Mouse (Mus musculus) cerebellum, adult 9-10 months (tissue): ENCODE measurements at regions not wholly inside any gene's neighbourhood (a gene's known extent, or its start where the extent isn't known, plus 50 kb on each side); places are given as distances from the start of the nearest gene placed in this dataset.

Experiments used
- DNase-seq: peaks from one replicate; pipeline ENCODE4 v3.0.0; 2022

DNA sequence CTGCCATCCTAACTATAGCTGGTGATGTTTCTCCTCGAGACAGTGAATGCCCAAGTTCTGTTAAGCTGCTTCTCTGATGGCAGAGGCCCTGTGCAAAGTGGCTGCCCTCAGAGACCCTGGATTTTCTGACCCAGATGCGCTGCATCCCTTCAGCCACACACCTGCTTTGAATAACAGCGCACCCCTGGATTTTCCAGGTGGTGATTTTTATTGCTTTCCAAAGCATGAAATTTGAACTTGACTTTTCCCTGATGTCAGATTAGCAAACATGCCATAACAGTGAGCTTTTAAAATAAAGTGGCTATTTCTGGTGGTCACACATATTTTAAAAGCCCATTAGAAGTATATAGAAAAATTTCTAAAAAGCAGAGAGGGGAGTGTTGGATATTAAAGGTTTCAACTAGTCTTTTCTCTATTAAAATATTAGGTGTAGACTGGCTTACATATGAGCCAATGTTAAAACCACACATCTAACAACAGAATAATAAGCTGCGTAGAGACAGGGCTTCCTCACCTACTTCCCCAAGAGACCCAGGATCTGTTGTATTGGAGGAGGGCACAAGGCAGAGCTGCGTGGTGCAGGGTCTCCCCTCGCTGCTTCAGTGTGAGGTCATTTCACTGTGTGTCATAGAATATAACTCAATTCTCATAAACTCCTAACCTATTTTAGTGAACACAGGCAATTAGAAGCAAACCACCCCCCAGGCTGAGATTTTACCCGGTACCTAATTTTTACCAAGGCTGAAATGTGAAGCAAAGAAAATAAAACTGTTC lies 280.3 kb downstream of the Ccdc91 start:
- no peak for DNase-seq

DNA sequence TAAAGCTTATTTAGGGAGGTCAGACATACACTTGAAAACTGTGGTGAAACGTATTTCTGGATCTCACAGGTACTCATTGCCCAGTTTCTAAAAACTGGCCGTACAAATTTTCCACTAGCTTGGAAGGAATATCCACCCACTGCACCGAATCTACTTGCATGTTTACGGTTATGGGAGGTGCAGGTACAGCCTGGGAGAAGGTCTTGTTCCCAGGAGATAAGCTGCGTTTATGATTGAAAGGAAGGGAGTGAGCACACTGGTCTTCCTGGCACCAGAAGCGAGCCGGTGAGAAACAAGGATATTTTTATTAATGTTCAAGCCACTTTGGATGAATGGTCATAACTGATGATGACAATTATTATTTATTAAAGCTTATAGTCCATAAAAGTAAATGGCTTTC lies 283.9 kb downstream of the Ccdc91 start:
- DNase-seq = no peak

DNA sequence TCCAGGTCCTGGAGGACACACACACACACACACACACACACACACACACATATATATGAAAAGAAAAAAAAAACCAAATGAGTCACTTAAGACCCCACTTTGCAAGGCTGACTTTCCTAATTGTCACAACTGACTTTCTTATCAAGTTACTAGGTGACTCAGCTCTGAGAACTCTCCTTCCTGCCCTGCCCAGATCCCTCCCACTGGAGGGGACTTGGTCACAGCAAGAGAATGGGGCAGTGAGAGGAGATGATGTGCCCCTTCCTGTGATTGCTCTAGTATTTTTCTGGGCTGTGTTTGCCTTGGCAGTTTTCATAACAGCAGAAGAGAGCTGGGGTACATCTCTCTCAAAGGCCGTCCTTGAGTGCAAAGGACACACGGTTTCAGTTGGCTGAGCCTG lies 284.5 kb downstream of the Ccdc91 start:
- DNase-seq = no peak

GRCm38 (mm10) chr6:147765241-147765640 lies 281.8 kb upstream of the Far2 start:
- no peak for DNase-seq

- DNase-seq = no peak
Observed at GRCm38 (mm10) chr6:147769180-147769579, 277.9 kb upstream of the Far2 start.

GRCm38 (mm10) chr6:147770034-147770433 lies 277.0 kb upstream of the Far2 start:
- no peak for DNase-seq

GRCm38 (mm10) chr6:147771411-147771810 lies 275.6 kb upstream of the Far2 start:
- DNase-seq = no peak

DNA sequence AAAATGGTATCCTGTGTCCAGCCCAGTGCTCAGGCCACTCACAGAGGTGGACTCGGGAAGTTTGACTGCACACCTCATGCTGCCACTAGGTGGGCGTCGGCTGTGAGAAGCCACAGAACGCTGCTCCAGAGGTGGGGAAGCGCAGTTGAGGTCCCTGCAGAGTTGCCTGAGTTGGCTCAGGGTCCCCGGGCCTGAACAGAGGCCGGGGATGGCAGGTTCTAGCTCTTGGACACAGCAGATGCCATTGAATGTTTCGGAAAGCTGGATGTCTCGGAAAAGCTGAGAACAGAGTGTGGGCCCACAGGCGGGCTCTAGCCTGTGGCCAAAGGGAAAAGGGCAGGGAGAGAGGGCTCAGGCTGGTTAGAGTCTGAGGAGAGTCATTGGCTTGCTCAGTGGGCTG lies 273.2 kb upstream of the Far2 start:
- DNase-seq = no peak

DNA sequence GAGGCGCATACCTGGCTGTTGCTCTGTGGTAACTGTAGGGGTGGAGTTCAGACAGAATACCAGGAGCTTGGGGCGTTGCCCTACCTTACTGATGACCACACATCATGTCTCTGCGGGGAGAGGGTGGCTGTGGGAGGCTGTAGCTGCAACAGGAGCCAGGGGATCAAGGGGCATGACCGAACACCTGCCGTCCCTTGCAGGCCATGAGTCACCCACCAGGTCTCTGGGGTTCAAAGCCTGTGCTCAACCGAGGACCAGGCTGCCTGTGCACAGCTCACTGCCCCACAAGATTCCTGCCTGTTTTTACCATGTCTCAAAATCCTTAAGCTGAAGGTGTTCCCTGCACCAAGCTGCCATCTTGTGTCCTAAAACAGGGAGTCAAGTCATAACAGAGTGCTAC lies 272.4 kb upstream of the Far2 start:
- no peak for DNase-seq

- no peak for DNase-seq
Observed at GRCm38 (mm10) chr6:147779466-147779865, 267.6 kb upstream of the Far2 start.

- DNase-seq = no peak
Observed at GRCm38 (mm10) chr6:147784249-147784648, 262.8 kb upstream of the Far2 start.

DNA sequence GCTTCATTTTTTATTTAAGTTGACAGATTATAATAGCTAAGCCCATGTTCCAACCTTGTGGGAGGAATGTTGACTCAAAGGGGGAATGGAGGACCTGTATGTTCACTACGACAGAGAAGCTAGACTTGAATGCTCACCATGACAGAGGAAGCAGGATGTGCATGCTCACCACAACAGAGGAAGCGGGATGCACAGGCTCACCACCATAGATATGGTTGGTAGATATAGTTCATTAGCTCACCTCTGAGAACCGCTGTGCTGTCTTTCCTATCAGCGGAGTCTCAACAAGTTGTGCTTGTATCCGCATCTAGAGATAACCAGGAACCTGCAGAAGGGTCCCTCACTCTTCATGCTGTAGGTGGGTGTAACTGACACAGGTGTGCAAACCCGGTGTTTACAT lies 262.2 kb upstream of the Far2 start:
- no peak for DNase-seq

- DNase-seq = peak; percentile 18
Observed at GRCm38 (mm10) chr6:147788095-147788494, 259.0 kb upstream of the Far2 start.

GRCm38 (mm10) chr6:147789112-147789511 lies 257.9 kb upstream of the Far2 start:
- DNase-seq = no peak

DNA sequence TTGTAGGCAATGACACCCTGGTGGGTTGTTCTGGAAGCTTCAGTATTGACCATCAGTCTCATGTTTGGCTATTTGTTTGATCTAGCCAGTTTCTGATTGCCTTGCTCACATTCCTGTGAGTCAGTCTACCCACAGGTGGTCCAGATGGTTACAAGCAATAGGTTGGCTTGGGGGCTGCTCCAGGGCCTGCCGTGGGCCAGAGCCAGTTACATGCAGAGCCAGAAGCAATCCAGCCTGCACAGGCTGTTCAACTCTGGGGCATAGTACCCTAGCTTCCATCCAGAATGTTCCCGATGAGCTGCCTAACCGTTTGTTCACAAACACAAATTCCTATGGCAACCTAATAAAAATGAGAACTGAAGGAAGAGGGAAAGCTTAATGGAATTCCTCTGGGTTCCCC lies 253.2 kb upstream of the Far2 start:
- DNase-seq = no peak

GRCm38 (mm10) chr6:147794351-147794750 lies 252.7 kb upstream of the Far2 start:
- no peak for DNase-seq

DNA sequence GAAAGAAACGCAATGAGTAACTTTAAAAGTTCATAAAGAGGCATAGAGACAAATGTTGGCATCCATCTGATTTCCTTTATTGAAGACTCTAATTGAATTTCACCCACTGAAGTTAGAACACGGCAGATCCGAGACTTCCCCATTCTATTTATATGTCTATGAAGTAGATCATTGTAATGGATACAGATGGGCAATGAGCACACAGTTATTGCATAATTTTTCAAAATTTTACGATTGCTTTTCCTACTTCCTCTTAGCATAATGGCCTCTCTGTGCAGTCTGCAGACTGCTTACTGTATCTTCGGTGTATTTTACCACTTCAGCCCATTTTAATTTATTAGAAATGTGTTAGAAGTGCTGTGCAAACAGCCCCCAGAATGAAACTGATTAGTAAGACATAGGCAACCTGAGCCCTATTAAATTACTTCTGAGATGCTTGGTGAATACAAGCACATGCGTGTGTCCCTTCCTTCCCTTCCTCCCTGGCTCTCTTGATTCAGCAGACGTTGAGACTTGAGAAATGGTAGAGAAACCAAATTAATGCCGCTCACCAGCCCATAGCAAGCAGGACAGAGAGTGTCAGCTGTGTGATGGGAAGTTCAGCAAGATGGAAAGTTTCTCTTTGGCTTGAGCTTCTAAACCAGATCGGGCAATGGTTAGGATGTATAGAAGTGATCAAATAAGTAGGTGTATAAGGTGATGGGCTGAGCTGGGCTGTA lies 247.9 kb upstream of the Far2 start:
- DNase-seq = no peak

- DNase-seq = no peak
Observed at GRCm38 (mm10) chr6:147799861-147800260, 247.2 kb upstream of the Far2 start.

DNA sequence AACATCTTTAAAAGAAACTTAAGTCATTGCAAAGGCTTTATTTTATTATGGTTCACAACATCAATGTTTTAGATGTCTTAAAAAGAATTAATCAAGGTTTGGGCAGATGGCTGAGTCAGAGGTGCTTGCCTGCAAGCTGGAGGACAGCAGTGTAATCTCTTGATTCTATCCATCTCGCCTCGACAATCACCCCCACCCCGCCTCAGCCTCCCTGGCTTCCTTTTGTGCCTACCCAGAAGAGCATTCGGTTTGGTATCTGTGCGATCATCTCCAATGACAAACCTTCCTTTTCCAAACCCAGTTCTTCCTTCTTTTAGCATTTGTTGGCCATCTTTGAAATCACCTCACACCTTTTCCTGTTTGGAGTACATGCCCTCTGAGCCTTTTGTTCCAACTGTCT lies 246.2 kb upstream of the Far2 start:
- no peak for DNase-seq

DNA sequence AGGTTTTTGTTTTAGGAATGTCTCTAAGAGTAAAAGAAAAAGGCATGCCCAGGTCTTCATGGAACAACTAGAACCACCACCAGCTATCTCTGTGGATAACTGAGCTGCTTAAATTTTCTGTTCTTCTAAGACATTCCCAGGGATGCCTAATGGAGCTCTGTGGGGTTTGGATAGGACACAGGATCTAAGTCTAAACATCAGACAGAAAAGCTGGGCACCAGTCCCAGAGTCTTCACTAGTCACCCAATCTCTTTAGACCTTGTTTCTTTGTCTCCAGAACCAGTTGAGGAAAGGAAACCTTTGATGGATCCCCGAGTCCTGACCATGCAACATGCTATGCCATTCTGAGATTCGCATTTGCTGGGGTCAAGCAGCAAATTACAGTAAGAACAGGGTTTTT lies 243.2 kb upstream of the Far2 start:
- DNase-seq = no peak

DNA sequence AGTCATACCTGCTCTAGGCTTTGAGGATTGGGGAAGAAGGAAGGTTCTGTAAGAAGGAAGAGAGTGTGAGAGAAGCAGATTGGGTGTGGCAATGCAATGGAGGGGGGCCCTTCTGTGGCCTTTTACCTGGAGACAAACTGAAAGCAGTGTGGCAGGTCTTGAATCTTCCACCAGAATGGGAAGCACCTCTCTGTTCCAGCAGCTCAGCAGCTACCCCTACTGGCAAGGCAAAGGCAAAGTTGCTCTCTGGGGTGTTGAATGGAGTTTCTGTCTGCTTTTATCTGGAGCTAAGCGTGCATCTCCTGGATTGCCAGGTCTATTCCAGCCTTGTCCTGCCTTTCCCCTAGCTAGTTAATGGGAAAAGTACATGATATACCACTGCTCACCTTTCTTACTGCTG lies 236.3 kb upstream of the Far2 start:
- peak; percentile 66 for DNase-seq

- no peak for DNase-seq
Observed at GRCm38 (mm10) chr6:147816861-147817260, 230.2 kb upstream of the Far2 start.

- no peak for DNase-seq
Observed at GRCm38 (mm10) chr6:147817262-147817661, 229.8 kb upstream of the Far2 start.

DNA sequence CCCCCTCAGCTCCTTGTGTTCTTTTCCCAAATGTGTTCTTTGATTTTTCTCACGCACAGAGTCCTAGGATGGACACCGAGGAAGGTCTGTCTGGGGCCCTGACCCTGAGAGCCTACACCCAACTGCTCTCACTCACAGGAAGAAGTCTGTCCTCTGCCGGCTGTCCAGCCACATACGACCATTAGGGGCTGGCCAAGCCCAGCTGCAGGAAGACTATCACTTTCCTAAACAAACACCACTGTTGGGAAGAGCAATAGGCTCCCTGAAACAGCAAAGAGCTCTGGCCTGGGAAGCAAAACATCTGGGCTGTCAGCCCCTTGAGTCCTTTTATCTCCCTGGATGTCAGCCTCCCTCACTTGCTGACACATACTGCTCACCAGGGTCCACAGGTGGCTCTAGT lies 224.8 kb upstream of the Far2 start:
- no peak for DNase-seq

DNA sequence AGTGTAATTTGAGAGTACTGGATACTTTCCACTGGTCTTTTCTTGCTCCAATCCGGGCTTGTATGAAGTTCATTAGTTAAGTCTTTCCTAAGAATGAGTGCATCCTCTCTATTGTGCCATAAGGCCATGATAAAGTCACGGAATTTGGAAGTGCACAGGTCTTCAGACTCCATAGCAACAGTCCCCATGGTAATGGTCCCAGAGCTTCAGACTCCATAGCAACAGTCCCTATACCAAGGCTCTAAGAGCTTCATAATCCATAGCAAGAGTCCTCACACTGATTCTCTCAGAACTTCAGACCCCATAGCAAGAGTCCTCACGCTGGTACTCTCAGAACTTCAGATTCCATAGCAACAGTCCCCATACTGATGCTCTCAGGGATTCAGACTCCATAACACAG lies 214.5 kb upstream of the Far2 start:
- no peak for DNase-seq
